Mouse (Mus musculus) E14TG2a.4 (cell line): ENCODE results near the gene Sbk2.

ENCODE experiments used
- H3K27me3 ChIP-seq: 2 replicates; pipeline ENCODE4 v1.6.1; 2014; ENCODE audit warnings: low read length, control low read depth; ENCODE audit not compliant: insufficient read depth
- H3K36me3 ChIP-seq: 2 replicates; pipeline ENCODE4 v1.6.1; 2014; ENCODE audit warnings: low read length, control low read depth; ENCODE audit not compliant: insufficient read depth
- H3K4me1 ChIP-seq: replicated peaks from 2 replicates; pipeline ENCODE4 v1.6.1; 2014; ENCODE audit warnings: low read depth, low read length, control low read depth
- H3K4me3 ChIP-seq: replicated peaks from 2 replicates; pipeline ENCODE4 v1.5.1; 2014; ENCODE audit warnings: mild to moderate bottlenecking, low read length
- H3K9me3 ChIP-seq: 2 replicates; pipeline ENCODE4 v1.6.1; 2014; ENCODE audit warnings: low read length, control low read depth
- CTCF ChIP-seq: conservative IDR thresholded peaks from 2 replicates; pipeline ENCODE4 v1.5.1; 2014; ENCODE audit warnings: low read length
- NANOG ChIP-seq: IDR thresholded peaks from 2 replicates; pipeline ENCODE4 v1.6.1; 2014; ENCODE audit warnings: borderline replicate concordance, low read length, mixed read lengths
- POU5F1 ChIP-seq: IDR thresholded peaks from 2 replicates; pipeline ENCODE4 v1.6.1; 2014; ENCODE audit warnings: low read length, borderline replicate concordance

The Sbk2 gene

DNA sequence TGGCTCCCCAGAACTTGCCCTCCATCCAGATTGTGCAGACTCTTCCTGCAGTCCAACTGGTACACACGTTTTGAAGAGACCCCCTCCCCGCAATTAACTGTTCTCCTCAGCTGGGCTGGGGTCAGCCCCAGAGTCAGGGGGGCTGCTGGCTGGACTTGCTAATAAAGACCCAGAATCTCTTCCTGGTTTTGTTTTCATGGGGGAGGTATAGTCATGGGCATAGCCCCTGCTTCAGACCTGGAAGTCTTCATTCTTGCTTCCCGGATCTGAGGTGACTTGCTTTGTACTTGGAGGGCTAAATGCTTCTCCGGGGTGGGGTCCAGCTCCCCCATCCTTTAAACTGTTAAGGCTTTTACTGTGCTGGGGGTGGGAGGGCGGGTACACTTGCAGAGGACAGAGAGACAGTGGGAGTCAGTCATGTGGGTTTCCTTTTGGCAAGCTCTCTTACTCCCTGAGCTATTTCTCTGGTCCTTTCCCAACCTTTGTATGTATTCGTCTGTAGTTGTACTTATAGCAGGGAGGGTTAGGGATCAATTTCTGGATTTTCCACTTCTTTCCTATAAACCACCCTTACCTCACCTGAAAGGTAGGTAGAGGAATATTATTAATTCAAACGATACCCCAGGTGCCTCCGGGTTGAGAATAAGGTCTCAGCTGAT is 42.3 kb downstream of the Sbk2 start, which contains the start of gene Nat14:
Gene Nat14, plus strand, starts transcription at position 205 of the 659 bp plus-strand sequence.
- H3K9me3 ChIP-seq, result no peaks in the 10 kb centered on the region
- peaks cover 96% of the 10 kb centered on the region for H3K4me1 ChIP-seq
- TF ChIP-seq CTCF, result no peak
- no peak for TF ChIP-seq NANOG
- no peak for TF ChIP-seq POU5F1
- peak within 1 kb of the TSS; percentile 74 for H3K4me3 ChIP-seq
- H3K36me3 ChIP-seq, result peaks cover 25% of the 10 kb centered on the region
- H3K27me3 ChIP-seq, result peaks cover 31% of the 10 kb centered on the region

DNA sequence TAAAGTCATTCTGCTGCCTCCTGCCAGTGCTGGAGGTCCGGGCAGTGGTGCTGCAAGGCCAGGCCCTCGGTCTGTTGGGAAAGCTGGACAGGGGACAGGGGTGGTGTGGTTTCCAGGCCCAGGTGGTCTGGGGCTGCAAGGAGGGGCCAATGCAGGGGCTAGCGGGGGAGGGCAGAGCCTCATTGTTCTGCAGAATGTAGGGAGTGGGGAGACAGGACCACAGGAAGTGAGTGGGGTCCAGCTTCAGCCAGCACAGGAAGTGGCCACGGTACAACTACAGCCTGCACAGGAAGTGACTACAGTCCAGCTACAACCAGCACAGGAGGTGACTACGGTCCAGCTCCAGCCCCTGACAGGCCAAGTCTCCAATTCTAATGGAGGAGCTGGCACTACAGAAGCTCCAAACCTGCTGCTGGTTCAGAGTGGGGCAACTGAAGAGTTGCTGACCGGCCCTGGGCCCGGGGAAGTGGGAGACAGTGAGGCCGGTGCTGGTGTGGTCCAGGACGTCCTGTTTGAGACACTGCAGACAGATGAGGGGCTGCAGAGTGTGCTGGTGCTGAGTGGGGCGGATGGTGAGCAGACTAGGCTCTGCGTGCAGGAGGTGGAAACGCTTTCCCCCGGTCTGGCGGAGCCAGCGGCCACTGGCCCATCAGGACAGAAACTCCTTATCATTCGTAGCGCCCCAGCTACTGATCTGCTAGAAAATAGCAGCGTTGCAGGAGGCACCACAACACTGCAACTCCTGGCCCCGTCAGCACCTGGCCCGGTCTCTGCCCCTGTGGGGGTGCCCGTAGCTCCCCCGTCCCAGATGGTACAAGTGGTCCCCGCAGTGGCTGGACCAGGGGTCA is 43.0 kb downstream of the Sbk2 start:
- Histone ChIP-seq H3K9me3 (no peaks in the 10 kb centered on the region), H3K4me3 (peak overlapping the region; percentile 74), H3K4me1 (peaks cover 96% of the 10 kb centered on the region), H3K36me3 (peaks cover 33% of the 10 kb centered on the region), H3K27me3 (peaks cover 23% of the 10 kb centered on the region)
- TF ChIP-seq POU5F1, result no peak
- TF ChIP-seq CTCF, result no peak
- TF ChIP-seq NANOG, result no peak

DNA sequence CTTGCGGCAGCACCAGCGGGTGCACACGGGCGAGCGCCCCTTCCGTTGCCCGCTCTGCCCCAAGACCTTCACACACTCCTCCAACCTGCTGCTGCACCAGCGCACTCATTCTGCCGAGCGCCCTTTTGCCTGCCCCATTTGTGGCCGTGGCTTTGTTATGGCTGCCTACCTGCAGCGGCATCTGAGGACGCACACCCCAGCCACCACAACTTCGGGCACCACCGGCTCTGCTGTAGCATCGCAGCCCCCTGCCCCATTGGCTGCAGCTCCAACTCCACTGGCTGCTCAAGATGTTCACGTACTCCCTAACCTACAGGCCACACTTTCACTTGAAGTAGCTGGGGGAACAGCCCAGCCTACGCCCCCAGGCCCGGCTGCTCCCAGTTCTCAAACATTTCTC is 43.7 kb downstream of the Sbk2 start:
- H3K4me1 ChIP-seq, result peaks cover 97% of the 10 kb centered on the region
- H3K27me3 ChIP-seq, result peaks cover 18% of the 10 kb centered on the region
- H3K4me3 ChIP-seq, result peak overlapping the region; percentile 74
- no peaks in the 10 kb centered on the region for H3K9me3 ChIP-seq
- peaks cover 34% of the 10 kb centered on the region for H3K36me3 ChIP-seq
- TF ChIP-seq POU5F1, result no peak
- no peak for TF ChIP-seq NANOG
- TF ChIP-seq CTCF, result no peak

DNA sequence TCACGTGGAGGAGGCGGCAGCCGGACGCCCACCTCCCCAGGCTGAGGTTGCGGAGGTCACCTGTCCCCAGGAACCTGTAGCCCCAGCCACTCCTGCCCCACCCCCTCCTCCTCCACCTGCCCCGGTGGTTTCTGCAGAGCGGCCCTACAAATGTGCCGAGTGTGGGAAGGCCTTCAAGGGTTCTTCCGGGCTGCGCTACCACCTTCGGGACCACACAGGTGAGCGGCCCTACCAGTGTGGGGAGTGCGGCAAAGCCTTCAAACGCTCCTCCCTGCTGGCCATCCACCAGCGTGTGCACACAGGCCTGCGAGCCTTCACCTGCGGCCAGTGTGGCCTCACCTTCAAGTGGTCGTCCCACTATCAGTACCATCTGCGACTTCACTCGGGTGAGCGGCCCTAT is 44.2 kb downstream of the Sbk2 start:
- peak overlapping the region; percentile 74 for H3K4me3 ChIP-seq
- TF ChIP-seq POU5F1 (no peak), NANOG (no peak), CTCF (no peak)
- H3K36me3 ChIP-seq, result peaks cover 34% of the 10 kb centered on the region
- peaks cover 13% of the 10 kb centered on the region for H3K27me3 ChIP-seq
- peaks cover 92% of the 10 kb centered on the region for H3K4me1 ChIP-seq
- no peaks in the 10 kb centered on the region for H3K9me3 ChIP-seq

DNA sequence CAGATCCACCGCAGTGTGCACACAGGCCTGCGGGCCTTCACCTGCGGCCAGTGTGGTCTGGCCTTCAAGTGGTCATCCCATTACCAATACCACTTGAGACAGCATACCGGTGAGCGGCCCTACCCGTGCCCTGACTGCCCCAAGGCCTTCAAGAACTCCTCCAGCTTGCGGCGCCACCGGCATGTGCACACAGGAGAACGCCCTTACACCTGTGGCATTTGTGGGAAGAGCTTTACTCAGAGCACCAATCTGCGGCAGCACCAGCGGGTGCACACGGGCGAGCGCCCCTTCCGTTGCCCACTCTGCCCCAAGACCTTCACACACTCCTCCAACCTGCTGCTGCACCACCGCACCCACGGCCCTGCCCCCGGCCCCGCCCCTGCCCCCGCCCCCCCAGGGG is 45.1 kb downstream of the Sbk2 start:
- TF ChIP-seq NANOG (no peak), CTCF (no peak), POU5F1 (no peak)
- peaks cover 88% of the 10 kb centered on the region for H3K4me1 ChIP-seq
- peak overlapping the region; percentile 64 for H3K4me3 ChIP-seq
- peaks cover 4% of the 10 kb centered on the region for H3K27me3 ChIP-seq
- H3K9me3 ChIP-seq, result no peaks in the 10 kb centered on the region
- H3K36me3 ChIP-seq, result peaks cover 34% of the 10 kb centered on the region

DNA sequence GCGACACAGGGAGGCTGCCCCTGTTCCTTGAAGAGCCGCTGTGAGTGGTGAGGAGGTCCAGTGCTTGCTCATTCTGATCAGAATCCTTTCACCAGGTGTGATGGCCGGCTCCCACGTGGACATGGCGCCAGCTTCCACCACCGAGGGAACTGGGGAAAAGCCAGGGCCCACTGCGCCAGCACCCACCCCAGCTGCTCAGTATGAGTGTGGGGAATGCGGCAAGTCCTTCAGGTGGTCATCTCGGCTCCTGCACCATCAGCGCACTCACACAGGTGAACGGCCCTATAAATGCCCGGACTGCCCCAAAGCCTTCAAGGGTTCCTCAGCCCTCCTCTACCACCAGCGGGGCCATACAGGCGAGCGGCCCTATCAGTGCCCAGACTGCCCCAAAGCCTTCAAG is 45.5 kb downstream of the Sbk2 start:
- H3K4me3 ChIP-seq, result peak overlapping the region; percentile 64
- H3K9me3 ChIP-seq, result no peaks in the 10 kb centered on the region
- peaks cover under 1% of the 10 kb centered on the region; the same call in 1 of the 2 replicates for H3K27me3 ChIP-seq
- H3K36me3 ChIP-seq, result peaks cover 34% of the 10 kb centered on the region
- TF ChIP-seq CTCF, result no peak
- no peak for TF ChIP-seq POU5F1
- no peak for TF ChIP-seq NANOG
- H3K4me1 ChIP-seq, result peaks cover 88% of the 10 kb centered on the region

DNA sequence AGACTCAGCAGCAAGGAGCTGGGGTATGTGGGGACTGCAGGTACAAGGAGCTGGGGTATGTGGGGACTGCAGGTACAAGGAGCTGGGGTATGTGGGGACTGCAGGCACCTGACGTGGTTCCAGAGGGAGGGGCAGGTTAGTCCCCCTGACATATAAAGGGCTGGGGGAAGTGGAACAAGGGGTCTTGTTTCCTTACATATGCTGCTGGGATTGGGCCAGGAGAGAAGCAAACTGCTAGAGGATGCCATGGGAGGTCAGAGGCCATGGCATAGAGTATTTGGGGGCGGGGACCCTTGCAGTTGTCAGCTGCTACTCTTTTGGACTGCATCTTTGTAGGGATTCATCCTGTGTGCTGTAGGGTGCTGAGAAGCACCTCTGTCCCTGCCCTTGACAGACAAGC is 46.7 kb downstream of the Sbk2 start:
- no peaks in the 10 kb centered on the region; the same call in 1 of the 2 replicates for H3K27me3 ChIP-seq
- no peak overlapping the region for H3K4me3 ChIP-seq
- no peaks in the 10 kb centered on the region for H3K9me3 ChIP-seq
- TF ChIP-seq POU5F1, result no peak
- no peak for TF ChIP-seq CTCF
- TF ChIP-seq NANOG, result no peak
- H3K4me1 ChIP-seq, result peaks cover 86% of the 10 kb centered on the region
- H3K36me3 ChIP-seq, result peaks cover 34% of the 10 kb centered on the region

DNA sequence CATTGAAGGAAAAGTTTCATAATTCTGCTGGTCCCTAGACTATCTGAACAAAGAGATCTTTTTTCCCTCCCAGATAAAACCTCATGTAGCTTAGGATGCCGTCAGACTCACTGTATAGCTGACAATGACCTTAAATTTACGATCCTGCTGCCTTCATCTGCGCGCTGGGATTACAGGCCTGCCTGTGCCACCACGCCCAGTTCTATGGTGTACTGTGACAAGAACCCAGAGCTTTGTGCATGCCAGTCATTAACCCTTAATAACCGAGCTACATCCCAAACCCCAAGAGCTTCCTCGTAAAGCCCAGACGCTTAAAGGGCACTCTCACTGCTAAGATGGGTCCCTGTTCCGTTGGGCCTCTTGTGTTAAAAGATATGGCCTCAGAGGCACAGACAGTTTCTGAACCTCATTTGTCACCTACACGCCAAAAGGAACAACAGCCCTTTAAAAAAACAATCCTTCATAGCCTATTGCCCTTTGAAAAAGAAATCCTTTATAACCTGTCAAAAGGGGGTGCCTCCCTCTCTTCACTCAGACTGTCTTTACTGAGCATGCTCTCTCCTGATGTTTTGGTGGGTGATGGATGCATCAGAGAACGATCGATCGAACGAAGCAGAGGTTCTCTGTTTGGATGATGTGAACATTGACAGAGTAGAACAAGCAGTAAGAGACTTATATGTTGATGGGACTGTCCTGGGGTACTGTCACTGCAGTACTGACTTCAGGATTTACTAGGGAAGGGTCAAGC is 48.4 kb downstream of the Sbk2 start:
- peaks cover 77% of the 10 kb centered on the region for H3K4me1 ChIP-seq
- H3K36me3 ChIP-seq, result peaks cover 40% of the 10 kb centered on the region
- H3K4me3 ChIP-seq, result peak overlapping the region; percentile 90
- TF ChIP-seq CTCF (no peak), POU5F1 (no peak), NANOG (no peak)
- no peaks in the 10 kb centered on the region; the same call in 1 of the 2 replicates for H3K27me3 ChIP-seq
- H3K9me3 ChIP-seq, result no peaks in the 10 kb centered on the region
